Mouse (Mus musculus) liver, embryonic 13.5 days (tissue): ENCODE data around the gene Fggy. TPM values are rescaled to one million over a fixed set of nuclear protein-coding genes. Genes with fewer than 3 reads are reported as not detected.

Source experiments
- ATAC-seq: fragments of 200-750 bp; cut with Nextera tagmentation; 2 replicates; pipeline ENCODE4 v1.8.0; 2017; ENCODE audit warnings: low read depth, mild to moderate bottlenecking, moderate number of reproducible peaks, moderate library complexity
- DNase-seq: peaks from one replicate; pipeline ENCODE4 v3.0.0; 2022
- H3K27ac ChIP-seq: fragments of 300-500 bp; sonication (generic); 2 replicates; pipeline ENCODE4 v1.5.1; 2015; ENCODE audit warnings: moderate library complexity, mild to moderate bottlenecking, inconsistent platforms
- H3K27me3 ChIP-seq: fragments of 300-500 bp; sonication (generic); 2 replicates; pipeline ENCODE4 v1.6.1; 2015; ENCODE audit warnings: mild to moderate bottlenecking, inconsistent platforms
- H3K36me3 ChIP-seq: fragments of 300-500 bp; sonication (generic); 2 replicates; pipeline ENCODE4 v1.6.1; 2015; ENCODE audit warnings: mild to moderate bottlenecking, inconsistent platforms
- H3K4me1 ChIP-seq: fragments of 300-500 bp; sonication (generic); replicated peaks from 2 replicates; pipeline ENCODE4 v1.6.1; 2015; ENCODE audit warnings: inconsistent platforms
- H3K4me2 ChIP-seq: fragments of 300-500 bp; sonication (generic); 2 replicates; pipeline ENCODE4 v1.6.1; 2015; ENCODE audit warnings: inconsistent platforms, mild to moderate bottlenecking, moderate library complexity
- H3K4me3 ChIP-seq: fragments of 300-500 bp; sonication (generic); replicated peaks from 2 replicates; pipeline ENCODE4 v1.5.1; 2015; ENCODE audit warnings: mild to moderate bottlenecking, inconsistent platforms
- H3K9ac ChIP-seq: fragments of 300-500 bp; sonication (generic); 2 replicates; pipeline ENCODE4 v1.6.1; 2015; ENCODE audit warnings: mild to moderate bottlenecking, inconsistent platforms
- H3K9me3 ChIP-seq: fragments of 300-500 bp; sonication (generic); replicated peaks from 2 replicates; pipeline ENCODE4 v1.6.1; 2016; ENCODE audit warnings: inconsistent platforms
- WGBS: fragments of 180-500 bp; shearing (Covaris S2); methylation state at CpG from one replicate; pipeline ENCODE4 v1.1.7; 2015; ENCODE audit not compliant: insufficient replicate concordance; 5-methylcytosine and 5-hydroxymethylcytosine counted together
- polyA plus RNA-seq: library from polyadenylated mRNA; unstranded; fragments of >200 nt; fragmentation: Nextera tagmentation; extraction: Ambion mirVana; gene quantifications from 2 replicates; pipeline ENCODE4 v1.2.1, GENCODE M21; 2015

The Fggy gene
- polyA plus RNA-seq, 1 experiment from 2014 or later, result 13.9 TPM

DNA sequence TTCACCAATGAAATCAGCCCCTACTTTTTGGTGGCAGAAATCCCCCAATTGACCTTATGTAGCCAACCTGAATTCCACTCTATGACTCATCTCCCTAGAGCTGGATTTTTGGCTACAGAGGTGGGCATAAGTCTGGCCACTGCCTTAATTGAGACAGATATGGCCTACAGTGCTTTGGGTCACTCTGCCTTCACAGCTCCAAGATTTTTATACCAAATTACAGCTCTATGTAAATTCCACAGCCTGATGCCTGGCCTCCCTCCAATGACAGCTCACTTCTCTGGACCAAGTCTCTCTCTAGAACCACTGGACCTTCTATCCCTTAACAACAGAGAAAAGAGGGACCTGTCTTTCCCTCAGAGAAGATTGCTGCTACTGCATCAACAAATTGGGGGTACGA lies 371.5 kb downstream of the Fggy start:
- Histone ChIP-seq H3K4me2 (no peak overlapping the region), H3K4me1 (no peaks in the 10 kb centered on the region), H3K9ac (no peak overlapping the region), H3K4me3 (no peak overlapping the region), H3K27me3 (no peaks in the 10 kb centered on the region), H3K9me3 (no peaks in the 10 kb centered on the region), H3K36me3 (no peaks in the 10 kb centered on the region), H3K27ac (no peak overlapping the region)
- ATAC-seq (no peak), DNase-seq (no peak)
- WGBS, result 65% methylated on average over 1 of the region's 1 CpGs

DNA sequence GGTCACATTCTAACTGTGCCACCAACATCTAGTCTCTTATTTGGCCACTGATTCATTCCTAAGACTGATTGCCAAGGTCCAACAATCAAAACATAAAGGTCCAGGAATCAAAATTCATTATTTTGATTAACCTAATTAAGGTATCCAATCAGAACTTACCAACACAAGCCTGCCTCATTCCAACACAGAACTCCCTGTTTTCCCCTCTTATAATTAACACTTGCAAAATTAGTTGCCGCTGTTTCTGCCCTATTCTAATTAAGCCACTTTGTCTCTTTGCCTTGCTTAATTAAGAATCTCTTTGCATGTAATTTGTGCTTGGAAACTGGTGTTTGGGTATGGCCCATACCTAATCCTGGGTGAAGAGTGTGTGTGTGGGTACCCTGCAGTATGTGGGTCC lies 372.6 kb downstream of the Fggy start:
- ATAC-seq, result no peak
- H3K9ac ChIP-seq, result no peak overlapping the region
- no peaks in the 10 kb centered on the region for H3K27me3 ChIP-seq

DNA sequence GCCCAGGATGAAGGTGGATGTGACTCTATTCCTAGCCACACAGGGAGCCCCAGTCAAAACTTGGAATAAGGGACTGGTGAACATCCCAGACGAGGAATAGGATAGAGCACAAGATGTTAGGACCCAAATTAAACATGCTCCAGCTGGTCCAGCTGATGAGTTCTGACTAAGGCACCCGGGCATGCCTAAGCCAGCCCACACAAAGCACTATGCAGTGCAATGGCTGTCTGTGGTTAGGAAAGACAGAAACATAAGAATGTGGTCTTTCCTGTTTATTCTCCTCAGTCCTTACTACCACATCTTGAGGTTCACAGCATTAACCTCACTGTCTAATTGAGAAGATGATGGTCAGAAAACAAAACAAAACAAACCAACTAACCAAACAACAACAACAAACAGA lies 374.0 kb downstream of the Fggy start:
- no peak for DNase-seq
- no peak overlapping the region for H3K9ac ChIP-seq
- no peak for ATAC-seq
- H3K4me3 ChIP-seq, result no peak overlapping the region
- 34% methylated on average over 2 of the region's 2 CpGs for WGBS
- H3K4me2 ChIP-seq, result no peak overlapping the region
- no peaks in the 10 kb centered on the region for H3K4me1 ChIP-seq
- no peak overlapping the region for H3K27ac ChIP-seq
- no peaks in the 10 kb centered on the region for H3K27me3 ChIP-seq
- no peaks in the 10 kb centered on the region for H3K9me3 ChIP-seq
- H3K36me3 ChIP-seq, result no peaks in the 10 kb centered on the region

More for the DNA sequence above, 372.6 kb downstream of the Fggy start:
- no peak for DNase-seq
- Histone ChIP-seq H3K4me2 (no peak overlapping the region), H3K4me1 (no peaks in the 10 kb centered on the region), H3K27ac (no peak overlapping the region), H3K36me3 (no peaks in the 10 kb centered on the region), H3K9me3 (no peaks in the 10 kb centered on the region), H3K4me3 (no peak overlapping the region)
- WGBS, result 80% methylated on average over 1 of the region's 1 CpGs

DNA sequence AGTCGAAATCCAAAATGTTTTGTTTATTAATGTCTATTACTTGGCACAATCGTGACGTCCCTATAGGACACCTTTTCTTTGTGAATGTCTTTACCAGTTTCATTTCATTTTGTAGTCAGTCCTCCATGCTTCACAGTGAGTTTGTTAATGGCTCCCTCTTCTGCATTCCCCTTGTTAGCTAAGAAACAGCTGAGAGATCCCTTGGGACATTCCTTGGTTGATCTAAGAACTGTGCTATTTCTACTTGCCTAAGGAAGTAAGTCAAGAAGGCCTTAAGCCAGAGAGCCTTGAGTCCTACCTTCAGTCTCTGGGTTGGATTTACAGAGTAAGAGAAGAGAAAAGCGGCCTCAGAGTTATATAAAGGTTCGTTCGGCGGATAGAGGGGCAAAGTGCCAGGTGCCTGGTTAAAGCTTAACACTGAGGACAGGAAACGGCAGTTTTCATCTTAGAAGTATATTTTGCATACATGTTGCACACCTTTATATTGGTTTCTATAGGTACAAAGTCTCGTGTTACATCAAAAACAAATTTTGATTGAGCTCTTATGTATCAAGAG lies 376.6 kb downstream of the Fggy start:
- H3K4me2 ChIP-seq, result no peak overlapping the region
- ATAC-seq (no peak), DNase-seq (no peak)
- no peak overlapping the region for H3K9ac ChIP-seq
- no peaks in the 10 kb centered on the region for H3K36me3 ChIP-seq
- no peak overlapping the region for H3K27ac ChIP-seq
- H3K4me3 ChIP-seq, result no peak overlapping the region
- no peaks in the 10 kb centered on the region for H3K27me3 ChIP-seq
- 64% methylated on average over 9 of the region's 9 CpGs for WGBS
- H3K4me1 ChIP-seq, result no peaks in the 10 kb centered on the region
- H3K9me3 ChIP-seq, result no peaks in the 10 kb centered on the region

DNA sequence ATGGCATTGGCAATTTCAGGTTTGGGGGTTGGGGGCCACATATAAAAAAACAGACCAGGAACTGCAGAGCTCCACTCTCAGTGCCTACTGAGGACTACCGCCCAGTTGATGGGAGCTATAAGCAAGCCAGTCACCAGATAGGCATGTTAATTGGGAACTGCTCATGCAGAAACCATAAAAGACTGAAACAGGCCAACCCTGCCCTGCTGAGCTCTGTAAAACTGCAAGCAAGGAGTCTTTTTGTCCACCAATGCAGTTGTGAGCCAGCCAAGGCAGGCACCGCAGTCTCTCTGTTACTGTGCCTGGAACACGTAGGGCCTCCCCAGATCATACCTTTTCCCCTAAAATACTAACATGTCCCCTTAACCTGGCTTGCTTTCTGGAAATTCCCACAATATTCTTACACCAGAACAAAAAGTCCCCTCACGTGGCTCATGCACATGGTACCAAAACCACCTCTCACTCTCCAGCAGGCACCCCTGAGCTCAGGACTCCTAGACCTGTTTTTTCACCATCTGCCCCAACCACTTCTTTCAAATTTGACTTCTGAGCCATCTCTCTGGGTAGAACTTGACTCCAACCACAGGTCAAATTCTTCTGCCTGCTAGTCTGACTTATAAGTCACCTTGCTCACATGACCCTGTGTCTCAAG lies 377.2 kb downstream of the Fggy start:
- Histone ChIP-seq H3K4me3 (no peak overlapping the region), H3K9ac (no peak overlapping the region), H3K4me2 (no peak overlapping the region), H3K9me3 (no peaks in the 10 kb centered on the region), H3K4me1 (no peaks in the 10 kb centered on the region), H3K27me3 (no peaks in the 10 kb centered on the region), H3K36me3 (no peaks in the 10 kb centered on the region), H3K27ac (no peak overlapping the region)
- WGBS, result 66% methylated on average over 4 of the region's 4 CpGs
- DNase-seq, result no peak
- ATAC-seq, result no peak

DNA sequence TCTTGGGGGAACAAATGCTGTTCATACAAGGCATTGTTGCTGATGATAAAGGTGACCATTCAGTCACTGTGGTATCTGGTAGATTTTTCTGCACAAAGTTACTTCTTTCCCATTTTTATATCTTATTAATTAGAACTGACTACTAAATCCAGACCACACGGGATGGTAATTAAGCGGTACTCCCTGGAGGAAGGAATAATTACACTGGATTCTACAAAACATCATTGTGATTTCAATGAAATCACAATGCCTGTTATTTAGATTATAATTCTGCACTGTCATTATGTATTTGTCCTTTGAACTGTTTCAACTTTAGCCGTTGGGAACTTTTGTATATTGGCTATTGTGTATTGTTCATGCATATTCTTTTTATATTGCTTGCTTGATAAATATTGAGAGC lies 381.4 kb downstream of the Fggy start:
- Histone ChIP-seq H3K27ac (no peak overlapping the region), H3K4me2 (no peak overlapping the region), H3K4me3 (no peak overlapping the region), H3K9ac (no peak overlapping the region), H3K27me3 (no peaks in the 10 kb centered on the region), H3K9me3 (no peaks in the 10 kb centered on the region), H3K36me3 (no peaks in the 10 kb centered on the region), H3K4me1 (no peaks in the 10 kb centered on the region)
- no peak for DNase-seq
- ATAC-seq, result no peak
- whole genome bisulfite sequencing, result 68% methylated on average over 3 of the region's 3 CpGs

DNA sequence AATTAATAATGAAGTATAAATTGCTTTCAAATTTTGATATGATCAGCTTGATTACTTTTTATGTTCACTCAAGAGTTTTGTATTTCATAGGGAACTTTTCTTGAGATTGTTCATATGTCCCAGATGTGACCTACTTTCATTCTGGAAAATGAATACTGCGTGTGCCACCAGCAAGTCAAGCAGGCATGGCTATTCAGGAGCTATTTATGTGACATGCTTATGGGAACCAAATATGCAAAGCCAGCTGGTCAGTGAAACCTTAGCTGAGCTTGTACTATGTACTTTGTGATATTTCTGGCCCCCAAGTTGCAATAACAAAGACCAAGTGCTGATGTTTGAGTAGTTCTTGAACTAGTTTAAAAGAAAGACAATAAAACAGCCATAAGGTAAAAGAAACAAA lies 390.6 kb downstream of the Fggy start:
- no peak overlapping the region for H3K9ac ChIP-seq
- 46% methylated on average over 1 of the region's 1 CpGs for WGBS
- no peak for ATAC-seq
- no peaks in the 10 kb centered on the region for H3K9me3 ChIP-seq
- no peak overlapping the region for H3K27ac ChIP-seq
- H3K36me3 ChIP-seq, result no peaks in the 10 kb centered on the region
- H3K4me1 ChIP-seq, result no peaks in the 10 kb centered on the region
- DNase-seq, result no peak
- H3K27me3 ChIP-seq, result no peaks in the 10 kb centered on the region
- H3K4me2 ChIP-seq, result no peak overlapping the region
- no peak overlapping the region for H3K4me3 ChIP-seq

DNA sequence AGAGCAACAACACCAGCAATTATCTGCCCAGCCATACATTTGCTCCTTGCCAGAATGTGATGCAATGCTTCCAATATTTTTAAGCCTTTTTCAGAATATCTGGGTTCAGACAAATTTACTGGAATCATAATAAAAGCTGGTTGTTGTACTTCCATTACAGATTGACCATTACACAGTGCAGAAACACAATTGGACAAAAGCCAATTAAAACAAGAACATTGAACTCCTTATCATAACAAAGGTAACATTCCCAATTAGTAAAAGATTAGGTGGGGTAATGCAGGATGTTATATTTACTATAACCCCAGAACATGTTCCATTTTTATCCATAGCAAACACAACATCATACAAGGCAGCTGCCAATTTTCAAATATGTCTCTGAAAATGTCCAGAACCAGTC lies 396.0 kb downstream of the Fggy start:
- no peaks in the 10 kb centered on the region for H3K36me3 ChIP-seq
- H3K4me2 ChIP-seq, result no peak overlapping the region
- no peaks in the 10 kb centered on the region for H3K4me1 ChIP-seq
- no peak overlapping the region for H3K9ac ChIP-seq
- DNase-seq (no peak), ATAC-seq (no peak)
- H3K27me3 ChIP-seq, result no peaks in the 10 kb centered on the region
- H3K9me3 ChIP-seq, result no peaks in the 10 kb centered on the region
- no peak overlapping the region for H3K27ac ChIP-seq
- no peak overlapping the region for H3K4me3 ChIP-seq

DNA sequence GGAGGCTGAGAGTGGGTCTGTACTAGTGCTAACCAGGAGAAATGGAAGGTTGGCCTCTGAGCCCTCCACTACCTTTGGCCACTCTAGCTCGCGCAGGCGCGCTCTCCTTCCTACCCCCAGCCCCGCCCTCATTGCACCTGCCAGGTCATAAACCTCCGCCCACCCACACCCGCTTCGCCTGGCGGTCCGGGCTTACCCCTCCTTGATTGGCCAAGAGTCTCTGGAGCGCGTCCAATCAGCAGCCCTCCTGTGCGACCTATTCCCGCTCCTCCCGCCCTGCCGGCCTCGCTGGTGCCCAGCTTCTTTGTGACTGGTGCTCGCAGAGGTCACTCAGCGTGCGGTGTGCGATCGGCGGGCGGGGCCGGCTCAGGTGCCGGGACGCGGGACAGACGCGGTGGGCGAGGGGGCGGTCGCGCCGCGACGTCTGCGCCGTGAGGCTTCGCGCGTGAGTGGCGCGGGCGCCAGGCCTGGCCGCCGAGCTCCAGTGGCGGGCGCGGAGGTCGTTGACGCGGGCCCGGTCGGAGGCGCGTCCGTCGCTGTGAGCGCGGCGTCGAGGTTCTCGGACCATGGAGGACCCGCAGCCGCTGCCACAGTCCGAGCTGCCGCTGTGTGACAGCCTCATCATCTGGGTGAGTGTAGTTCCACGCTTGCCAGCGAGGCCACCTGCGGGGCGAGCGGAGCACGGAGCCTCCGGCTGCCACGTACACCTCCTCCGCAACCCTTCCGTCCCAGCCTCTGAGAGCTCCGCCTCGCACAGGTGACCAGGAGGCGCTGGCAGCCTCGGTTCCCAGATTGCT lies 409.8 kb downstream of the Fggy start, which contains the start of gene Hook1:
Gene Hook1 (plus strand): TSS at position 313 of the 797 bp plus-strand sequence.
- DNase-seq, result peak; percentile 74
- whole genome bisulfite sequencing, result under 1% methylated on average over 82 of the region's 82 CpGs
- peak; percentile 98 for ATAC-seq
- Histone ChIP-seq H3K4me1 (peaks cover 9% of the 10 kb centered on the region; the same call in 1 of the 2 replicates), H3K27ac (no peak within 1 kb of the TSS; the same call in 1 of the 2 replicates), H3K36me3 (no peaks in the 10 kb centered on the region), H3K9me3 (no peaks in the 10 kb centered on the region), H3K9ac (peak within 1 kb of the TSS; percentile 69), H3K4me2 (peak within 1 kb of the TSS; percentile 73), H3K4me3 (peak within 1 kb of the TSS; percentile 61), H3K27me3 (peaks cover 6% of the 10 kb centered on the region)
